In the genomic region with DNA sequence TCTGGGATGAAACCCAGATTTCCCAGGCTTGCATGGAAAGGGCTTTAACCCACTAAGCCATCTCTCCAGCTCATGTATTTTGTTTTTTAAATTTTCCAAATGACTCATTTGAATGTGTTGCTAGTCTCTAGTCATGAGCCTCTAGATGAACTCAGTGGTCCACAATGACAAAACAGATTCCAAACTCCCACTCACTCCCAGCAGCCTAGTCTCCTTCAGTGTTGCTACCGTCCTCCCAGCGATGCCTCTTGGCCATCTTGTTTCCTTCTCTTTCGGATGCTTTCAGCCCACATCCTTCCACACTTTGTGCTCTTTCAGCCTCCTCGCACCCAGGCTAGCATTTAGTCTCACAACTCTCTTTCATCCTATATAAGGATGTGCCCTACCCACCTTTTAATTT, we compare ENCODE assay signal across 26 mouse cellular contexts. TPM values are rescaled to one million over a fixed set of nuclear protein-coding genes. Genes with fewer than 3 reads are reported as not detected.
"Had no signal": no experiment of that assay in that cellular context is flagged by ENCODE, and none has a peak within 500 bp of the region (broad histone marks: within the 10 kb centered on the region; RNA-seq: fewer than 3 reads in every experiment).

No protein-coding gene starts in this region.

- H3K9ac ChIP-seq: liver, embryonic 13.5 days; lung, embryonic 14.5 days; midbrain, embryonic 13.5 days; neural tube, embryonic 13.5 days had no signal

- H3K4me1 ChIP-seq: liver, embryonic 13.5 days; neural tube, embryonic 13.5 days had no signal

- DNase-seq: kidney, adult 2 months; kidney, postnatal 25 days; liver, embryonic 13.5 days; lung, embryonic 14.5 days; retina, postnatal 1 day; thymus, adult 18-20 months; thymus, postnatal 36 days had no signal

- H3K4me2 ChIP-seq: liver, embryonic 13.5 days; lung, embryonic 14.5 days; midbrain, embryonic 13.5 days; neural tube, embryonic 13.5 days had no signal

- H3K27ac ChIP-seq: kidney, postnatal 0 days; liver, embryonic 13.5 days; macrophage; midbrain, embryonic 10.5 days; midbrain, embryonic 13.5 days; neural tube, embryonic 13.5 days had no signal

- ATAC-seq: intestine, postnatal 0 days; lung, postnatal 0 days; midbrain, embryonic 13.5 days; midbrain, embryonic 16.5 days had no signal

- H3K9me3 ChIP-seq: liver, embryonic 13.5 days; midbrain, embryonic 10.5 days; midbrain, embryonic 13.5 days; neural tube, embryonic 13.5 days had no signal

- H3K4me3 ChIP-seq: liver, embryonic 13.5 days; megakaryocyte, embryonic 14.5 days; midbrain, embryonic 10.5 days; midbrain, embryonic 13.5 days; myocyte; neural tube, embryonic 13.5 days had no signal

- H3K36me3 ChIP-seq: liver, embryonic 13.5 days; midbrain, embryonic 10.5 days; midbrain, embryonic 13.5 days; neural tube, embryonic 13.5 days had no signal

RNA-seq across cellular contexts. Expression of gene Fbxo41, which starts 12.5 kb away (rescaled TPM):
- total RNA-seq: liver, adult 2 months; monocyte, adult 5-6 weeks; neutrophil, adult 5-6 weeks had no signal
- polyA plus RNA-seq: liver, adult 2 months; liver, embryonic 13.5 days; liver, embryonic 16.5 days; lung, postnatal 0 days; macrophage; myocyte had no signal

RNA-seq across cellular contexts. Expression of gene Egr4, which starts 23.1 kb away (rescaled TPM):
- total RNA-seq: liver, adult 2 months; monocyte, adult 5-6 weeks; neutrophil, adult 5-6 weeks had no signal
- polyA plus RNA-seq: intestine, postnatal 0 days; kidney, adult 2 months; kidney, embryonic 14.5 days; kidney, postnatal 0 days; large intestine, adult 2 months; limb, embryonic 11.5 days; liver, adult 2 months; liver, embryonic 13.5 days; liver, embryonic 16.5 days; lung, embryonic 14.5 days; lung, postnatal 0 days; macrophage; midbrain, embryonic 10.5 days; midbrain, embryonic 13.5 days; midbrain, embryonic 16.5 days; myocyte; neural tube, embryonic 13.5 days; small intestine, adult 2 months; urinary bladder, adult 2 months had no signal
